In the genomic region with DNA sequence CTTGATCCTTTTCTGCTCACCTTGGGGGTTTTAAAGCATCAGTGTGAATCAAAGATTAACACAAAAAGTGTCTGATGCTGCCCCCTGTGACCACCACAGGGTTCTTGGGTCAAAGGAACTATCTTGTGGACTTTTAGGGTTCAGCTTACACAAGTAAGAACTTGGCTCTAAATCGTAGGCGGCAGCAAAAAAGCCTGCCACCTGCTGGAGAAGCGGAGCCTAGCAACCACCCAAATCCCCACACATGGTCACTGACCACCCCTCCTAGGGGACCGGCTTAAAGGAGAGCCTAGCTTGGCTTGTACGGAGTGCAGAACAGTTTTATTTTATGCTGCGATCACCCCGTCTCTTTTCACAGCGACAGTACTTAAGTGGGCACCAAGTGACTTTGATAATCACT, we compare ENCODE assay signal across 10 mouse cellular contexts. TPM values are rescaled to one million over a fixed set of nuclear protein-coding genes. Genes with fewer than 3 reads are reported as not detected.
DNase-seq lines count a peak whose midpoint lies in the region; ATAC-seq and TF ChIP-seq lines count a peak whose summit lies in the region.
"Had no signal": no experiment of that assay in that cellular context is flagged by ENCODE, and none has a peak within 500 bp of the region (broad histone marks: within the 10 kb centered on the region; RNA-seq: fewer than 3 reads in every experiment).

No protein-coding gene starts in this region.

- WGBS in heart, postnatal 0 days: 47% methylated on average over 8 of the region's 8 CpGs
- WGBS in midbrain, embryonic 14.5 days: 55% methylated on average over 8 of the region's 8 CpGs

- no peaks in the 10 kb centered on the region for H3K4me1 ChIP-seq in heart, postnatal 0 days (ENCODE audit: control insufficient read depth, insufficient read depth)
- H3K4me1 ChIP-seq in midbrain, embryonic 14.5 days (ENCODE audit: control insufficient read depth, insufficient read depth, low read length): no peaks in the 10 kb centered on the region
- H3K4me1 ChIP-seq: liver, embryonic 13.5 days had no signal

- intact Hi-C loops in heart, postnatal 25 days (cut with DNase I): no loop called here

- H3K4me2 ChIP-seq in heart, postnatal 0 days (ENCODE audit: low read depth, low read length): no peak overlapping the region
- no peak overlapping the region for H3K4me2 ChIP-seq in midbrain, embryonic 14.5 days (ENCODE audit: low read length)
- H3K4me2 ChIP-seq: liver, embryonic 13.5 days had no signal

- no peak overlapping the region for H3K9ac ChIP-seq in heart, postnatal 0 days (replicated peaks; ENCODE audit: low read depth, low read length)
- no peak overlapping the region for H3K9ac ChIP-seq in midbrain, embryonic 14.5 days (replicated peaks; ENCODE audit: low read length)
- H3K9ac ChIP-seq: liver, embryonic 13.5 days had no signal

- H3K36me3 ChIP-seq in heart, postnatal 0 days (replicated peaks; ENCODE audit: control insufficient read depth, insufficient read depth, low read length): no peaks in the 10 kb centered on the region
- no peaks in the 10 kb centered on the region for H3K36me3 ChIP-seq in midbrain, embryonic 14.5 days (ENCODE audit: control insufficient read depth, insufficient read depth, low read length)
- H3K36me3 ChIP-seq: liver, embryonic 13.5 days had no signal

- ATAC-seq in heart, postnatal 0 days (ENCODE audit: insufficient read depth, low read depth): no peak
- no peak for ATAC-seq in midbrain, embryonic 14.5 days (ENCODE audit: low FRiP score, low TSS enrichment)

- H3K9me3 ChIP-seq in heart, postnatal 0 days (replicated peaks; ENCODE audit: control insufficient read depth, low read length): no peaks in the 10 kb centered on the region
- no peaks in the 10 kb centered on the region for H3K9me3 ChIP-seq in midbrain, embryonic 14.5 days (ENCODE audit: control insufficient read depth, low read length)
- H3K9me3 ChIP-seq: liver, embryonic 13.5 days had no signal

- no peak for TF ChIP-seq EP300 in heart, postnatal 0 days (IDR thresholded peaks at IDR 0.05; ENCODE audit: low read depth)

- peak; percentile 56 for TF ChIP-seq CTCF in heart, postnatal 0 days (IDR thresholded peaks at IDR 0.05; ENCODE audit: low read depth)

- no peaks in the 10 kb centered on the region for H3K27me3 ChIP-seq in heart, postnatal 0 days (ENCODE audit: control insufficient read depth, insufficient read depth, low read length)
- no peaks in the 10 kb centered on the region for H3K27me3 ChIP-seq in midbrain, embryonic 14.5 days (ENCODE audit: control insufficient read depth, insufficient read depth, low read length)
- H3K27me3 ChIP-seq: liver, embryonic 13.5 days had no signal

- no peak overlapping the region for H3K4me3 ChIP-seq in heart, postnatal 0 days (ENCODE audit: low read depth, low read length)
- no peak overlapping the region for H3K4me3 ChIP-seq in midbrain, embryonic 14.5 days (replicated peaks; ENCODE audit: low read depth, low read length)
- H3K4me3 ChIP-seq: erythroblast, embryonic 14.5 days; liver, embryonic 13.5 days had no signal

- H3K27ac ChIP-seq in heart, postnatal 0 days (ENCODE audit: low read depth): no peak overlapping the region
- no peak overlapping the region for H3K27ac ChIP-seq in midbrain, embryonic 14.5 days (replicated peaks; ENCODE audit: low read depth, low read length)
- H3K27ac ChIP-seq: liver, embryonic 13.5 days had no signal

- DNase-seq in heart, postnatal 0 days (ENCODE audit: low spot score): no peak
- DNase-seq in heart, postnatal 25 days (ENCODE audit: low spot score): no peak
- peak; percentile 65 to 72 for DNase-seq in B cell, adult 2 months
- DNase-seq in NIH3T3 (ENCODE audit: low read depth): peak; percentile 56
- peak; percentile 51 for DNase-seq in induced T-regulatory cell, adult 2 months (ENCODE audit: low read depth)
- DNase-seq in midbrain, embryonic 14.5 days: peak; percentile 50
- DNase-seq in ovary, postnatal 14 days (ENCODE audit: low spot score): no peak
- no peak for DNase-seq in ovary, postnatal 10 days (ENCODE audit: low spot score)
- DNase-seq: liver, embryonic 13.5 days had no signal

RNA-seq across cellular contexts. Expression of gene Egf, which starts 10.3 kb away (rescaled TPM):
- 2.6 and 12.4 TPM in 2 replicates for total RNA-seq in heart, postnatal 0 days (2014; rRNA removed; ENCODE audit: low replicate concordance)
- 1.9 and 2.4 TPM in 2 replicates for polyA plus RNA-seq in heart, postnatal 0 days (2015; fragmentation: Nextera tagmentation; extraction: Ambion mirVana)
- 1 to 10 TPM; 1.4 to 1.7 TPM for total RNA-seq in heart, postnatal 25 days (2021)
- 1.8 TPM in 2 replicates for polyA plus RNA-seq in midbrain, embryonic 14.5 days (2014; fragmentation: Nextera tagmentation; extraction: Ambion mirVana)
- polyA plus RNA-seq: erythroblast, embryonic 14.5 days had no signal

RNA-seq across cellular contexts. Expression of gene Lrit3, which starts 59.0 kb away (rescaled TPM):
- total RNA-seq in heart, postnatal 0 days (2014; rRNA removed; ENCODE audit: low replicate concordance): not detected in 2 replicates
- not detected in 2 replicates for polyA plus RNA-seq in heart, postnatal 0 days (2015; fragmentation: Nextera tagmentation; extraction: Ambion mirVana)
- not detected for total RNA-seq in heart, postnatal 25 days (2021)
- not detected in 2 replicates for polyA plus RNA-seq in midbrain, embryonic 14.5 days (2014; fragmentation: Nextera tagmentation; extraction: Ambion mirVana)
- polyA plus RNA-seq: erythroblast, embryonic 14.5 days; liver, embryonic 13.5 days had no signal

Comparison
In these comparisons a context has a peak if more than half of its experiments do, and no peak if none do; other contexts are left out.
1. DNase-seq: peak in B cell, adult 2 months (2 of 2), NIH3T3 (single experiment), induced T-regulatory cell, adult 2 months (single experiment) and midbrain, embryonic 14.5 days (single experiment); none in heart, postnatal 0 days (single experiment), heart, postnatal 25 days (single experiment), ovary, postnatal 14 days (single experiment) and ovary, postnatal 10 days (single experiment).